Mouse (Mus musculus): Measurements from ENCODE around the gene Hspa1a. TPM values are rescaled to one million over a fixed set of nuclear protein-coding genes. Genes with fewer than 3 reads are reported as not detected.
"Not testable (repeated sequence)": the region's sequence is repeated elsewhere in the genome, so short reads cannot be mapped to it uniquely, and the experiment has no call there.

The Hspa1a gene
- polyA plus RNA-seq, 1 experiment, result 1.8 TPM

- TF ChIP-seq SRF (IDR thresholded peaks at IDR 0.05; ENCODE audit: control insufficient read depth, insufficient read length, low read depth) (no peak), USF1 (IDR thresholded peaks at IDR 0.05; ENCODE audit: low read depth) (no peak), MYOD1 (IDR thresholded peaks at IDR 0.05; ENCODE audit: control insufficient read depth in 1 of 3, insufficient read length in 2 of 3, low read depth in 2 of 3) (peak in 1 of 3 experiments; percentile 8), POLR2A (IDR thresholded peaks at IDR 0.05; ENCODE audit: insufficient read length, low read depth) (peak; percentile 77), REST (IDR thresholded peaks at IDR 0.05; ENCODE audit: insufficient read depth, insufficient read length) (no peak), TCF12 (IDR thresholded peaks at IDR 0.05; ENCODE audit: insufficient read depth, poor library complexity, severe bottlenecking) (no peak), E2F4 (IDR thresholded peaks at IDR 0.05; ENCODE audit: insufficient read depth) (peak; percentile 97), CEBPB (IDR thresholded peaks at IDR 0.05; ENCODE audit: insufficient read depth, poor library complexity, severe bottlenecking) (no peak), POLR2AphosphoS2 (IDR thresholded peaks at IDR 0.05; ENCODE audit: insufficient read length, low read depth) (peak; percentile 78), MAX (IDR thresholded peaks at IDR 0.05; ENCODE audit: low read depth) (peak; percentile 84), TCF3 (IDR thresholded peaks at IDR 0.05; ENCODE audit: insufficient read length, low read depth) (no peak), MYOG (IDR thresholded peaks at IDR 0.05; ENCODE audit: control insufficient read depth in 1 of 3, insufficient read depth in 1 of 3, insufficient read length in 2 of 3, low read depth in 2 of 3) (peak in 2 of 3 experiments; percentile 4 to 21)
- Histone ChIP-seq H3K4me3 (peak within 1 kb of the TSS; percentile 98), H3K4me2 (ENCODE audit: low read depth) (peak within 1 kb of the TSS; percentile 98), H3K79me2 (ENCODE audit: control insufficient read depth, insufficient read depth) (peaks cover 72% of the 10 kb centered on the region), H3K36me3 (ENCODE audit: control insufficient read depth, insufficient read depth) (peaks cover 21% of the 10 kb centered on the region), H3K27me3 (ENCODE audit: control insufficient read depth, insufficient read depth, insufficient read length) (no peaks in the 10 kb centered on the region), H3ac (ENCODE audit: control insufficient read depth, insufficient read length) (peak within 1 kb of the TSS; percentile 92)
These were observed 28.9 kb upstream of the Hspa1a start, which contains the start of gene Vars for GRCm38 (mm10) chr17:35000717-35001451. TSS of gene Vars (plus strand) at chr17:35000987.

- TF ChIP-seq POLR2A (IDR thresholded peaks at IDR 0.05; ENCODE audit: insufficient read length, low read depth) (peak; percentile 33), USF1 (IDR thresholded peaks at IDR 0.05; ENCODE audit: low read depth) (peak; percentile 42)
These were observed 28.1 kb upstream of the Hspa1a start for GRCm38 (mm10) chr17:34999871-35000716.

GRCm38 (mm10) chr17:34998526-34999430, 26.8 kb upstream of the Hspa1a start:
- H3K27me3 ChIP-seq (ENCODE audit: control insufficient read depth, insufficient read depth, insufficient read length), result no peaks in the 10 kb centered on the region
- no peak for TF ChIP-seq MYOG (IDR thresholded peaks at IDR 0.05; ENCODE audit: control insufficient read depth in 1 of 3, insufficient read depth in 1 of 3, insufficient read length in 2 of 3, low read depth in 2 of 3)
- no peak for TF ChIP-seq E2F4 (IDR thresholded peaks at IDR 0.05; ENCODE audit: insufficient read depth)
- TF ChIP-seq SRF (IDR thresholded peaks at IDR 0.05; ENCODE audit: control insufficient read depth, insufficient read length, low read depth), result no peak
- TF ChIP-seq TCF12 (IDR thresholded peaks at IDR 0.05; ENCODE audit: insufficient read depth, poor library complexity, severe bottlenecking), result no peak
- TF ChIP-seq MAX (IDR thresholded peaks at IDR 0.05; ENCODE audit: low read depth), result no peak
- TF ChIP-seq POLR2AphosphoS2 (IDR thresholded peaks at IDR 0.05; ENCODE audit: insufficient read length, low read depth), result no peak
- no peak for TF ChIP-seq TCF3 (IDR thresholded peaks at IDR 0.05; ENCODE audit: insufficient read length, low read depth)
- no peak for TF ChIP-seq USF1 (IDR thresholded peaks at IDR 0.05; ENCODE audit: low read depth)
- no peak for TF ChIP-seq REST (IDR thresholded peaks at IDR 0.05; ENCODE audit: insufficient read depth, insufficient read length)
- no peak for TF ChIP-seq CEBPB (IDR thresholded peaks at IDR 0.05; ENCODE audit: insufficient read depth, poor library complexity, severe bottlenecking)
- TF ChIP-seq POLR2A (IDR thresholded peaks at IDR 0.05; ENCODE audit: insufficient read length, low read depth), result no peak
- no peak for TF ChIP-seq MYOD1 (IDR thresholded peaks at IDR 0.05; ENCODE audit: control insufficient read depth in 1 of 3, insufficient read length in 2 of 3, low read depth in 2 of 3)
- peak overlapping the region; percentile 98 for H3K4me3 ChIP-seq
- no peak overlapping the region for H3ac ChIP-seq (ENCODE audit: control insufficient read depth, insufficient read length)
- H3K79me2 ChIP-seq (ENCODE audit: control insufficient read depth, insufficient read depth), result peaks cover 54% of the 10 kb centered on the region
- peaks cover 11% of the 10 kb centered on the region for H3K36me3 ChIP-seq (ENCODE audit: control insufficient read depth, insufficient read depth)
- peak overlapping the region; percentile 79 for H3K4me2 ChIP-seq (ENCODE audit: low read depth)

More at GRCm38 (mm10) chr17:34999871-35000716, 28.1 kb upstream of the Hspa1a start:
- H3K4me2 ChIP-seq (ENCODE audit: low read depth), result peak overlapping the region; percentile 79
- H3K36me3 ChIP-seq (ENCODE audit: control insufficient read depth, insufficient read depth), result peaks cover 14% of the 10 kb centered on the region
- H3K27me3 ChIP-seq (ENCODE audit: control insufficient read depth, insufficient read depth, insufficient read length), result not testable (repeated sequence)
- peak overlapping the region; percentile 92 for H3ac ChIP-seq (ENCODE audit: control insufficient read depth, insufficient read length)
- peak overlapping the region; percentile 98 for H3K4me3 ChIP-seq
- H3K79me2 ChIP-seq (ENCODE audit: control insufficient read depth, insufficient read depth), result peaks cover 67% of the 10 kb centered on the region

- Histone ChIP-seq H3K27me3 (ENCODE audit: control insufficient read depth, insufficient read depth, insufficient read length) (no peaks in the 10 kb centered on the region), H3K36me3 (ENCODE audit: control insufficient read depth, insufficient read depth) (peaks cover 14% of the 10 kb centered on the region), H3ac (ENCODE audit: control insufficient read depth, insufficient read length) (no peak overlapping the region), H3K79me2 (ENCODE audit: control insufficient read depth, insufficient read depth) (peaks cover 38% of the 10 kb centered on the region), H3K4me3 (no peak overlapping the region), H3K4me2 (ENCODE audit: low read depth) (peak overlapping the region; percentile 79)
- TF ChIP-seq CEBPB (IDR thresholded peaks at IDR 0.05; ENCODE audit: insufficient read depth, poor library complexity, severe bottlenecking), result no peak
- TF ChIP-seq SRF (IDR thresholded peaks at IDR 0.05; ENCODE audit: control insufficient read depth, insufficient read length, low read depth), result no peak
- TF ChIP-seq TCF3 (IDR thresholded peaks at IDR 0.05; ENCODE audit: insufficient read length, low read depth), result no peak
- TF ChIP-seq POLR2A (IDR thresholded peaks at IDR 0.05; ENCODE audit: insufficient read length, low read depth), result no peak
- TF ChIP-seq MAX (IDR thresholded peaks at IDR 0.05; ENCODE audit: low read depth), result no peak
- TF ChIP-seq MYOD1 (IDR thresholded peaks at IDR 0.05; ENCODE audit: control insufficient read depth in 1 of 3, insufficient read length in 2 of 3, low read depth in 2 of 3), result no peak
- no peak for TF ChIP-seq E2F4 (IDR thresholded peaks at IDR 0.05; ENCODE audit: insufficient read depth)
- TF ChIP-seq REST (IDR thresholded peaks at IDR 0.05; ENCODE audit: insufficient read depth, insufficient read length), result no peak
These were observed 25.2 kb upstream of the Hspa1a start for GRCm38 (mm10) chr17:34997142-34997483.
